Mouse (Mus musculus): ENCODE measurements at regions not wholly inside any gene's neighbourhood (a gene's known extent, or its start where the extent isn't known, plus 50 kb on each side); places are given as distances from the start of the nearest gene placed in this dataset.

GRCm38 (mm10) chr12:56404833-56405232 is 59.1 kb upstream of the Mbip start:
- intact Hi-C loops (cut with DNase I), result loop anchor here (5.0 to 10.0 kb wide), 2 partner anchors 348 to 520 kb away; no protein-coding TSS in a partner anchor
- DNase-seq (ENCODE audit: extremely low spot score in 1 of 2, low spot score in 2 of 2), result peak; percentile 10 to 43

- no peak for DNase-seq (ENCODE audit: extremely low spot score in 1 of 2, low spot score in 2 of 2)
- intact Hi-C loops (cut with DNase I), result loop anchor here (10.0 kb wide), 1 partner anchor 519 kb away; no protein-coding TSS in a partner anchor
Measured at GRCm38 (mm10) chr12:56404262-56404661, 58.6 kb upstream of the Mbip start.

DNA sequence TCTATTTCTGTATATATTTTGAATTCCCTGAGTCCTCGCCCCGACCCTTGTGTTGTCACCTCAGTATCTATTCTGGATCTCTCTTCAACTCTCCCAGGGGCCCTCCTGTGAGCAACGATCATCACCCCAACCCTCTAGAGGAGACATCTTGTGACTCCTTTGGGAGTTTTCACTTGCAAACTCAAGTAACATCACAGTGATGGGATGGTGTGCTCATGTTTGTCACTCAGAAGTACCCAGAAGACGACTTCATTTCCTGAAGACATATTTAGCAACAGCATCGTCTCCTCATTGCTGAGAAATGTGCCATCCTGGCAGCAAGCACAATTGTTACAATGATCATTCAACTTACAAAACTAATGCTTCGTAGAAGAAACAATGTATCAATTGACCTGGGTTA is 57.9 kb upstream of the Mbip start:
- no peak for DNase-seq (ENCODE audit: extremely low spot score in 1 of 2, low spot score in 2 of 2)
- intact Hi-C loops (cut with DNase I), result loop anchor here (10.0 kb wide), 1 partner anchor 519 kb away; no protein-coding TSS in a partner anchor

DNA sequence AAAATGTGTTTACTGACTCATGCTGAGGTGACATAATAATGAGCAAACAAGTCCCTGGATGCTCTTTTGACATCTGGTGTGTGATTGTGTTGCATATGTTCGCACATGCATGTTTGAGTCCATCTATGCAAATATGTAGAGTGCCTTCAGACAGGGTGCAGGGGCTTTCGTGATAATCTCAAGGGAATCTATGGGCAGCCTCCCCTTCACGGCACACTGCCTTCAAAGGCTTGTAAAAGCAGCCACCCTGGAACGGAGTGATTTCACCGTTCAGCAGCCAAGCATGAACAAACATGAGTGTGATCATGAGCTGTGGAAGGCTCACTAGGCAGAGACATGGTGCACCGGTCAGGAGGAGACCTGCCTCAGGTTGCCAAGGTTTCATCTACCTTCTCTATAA is 57.1 kb upstream of the Mbip start:
- intact Hi-C loops (cut with DNase I), result loop anchor here (10.0 kb wide), 1 partner anchor 518 kb away; no protein-coding TSS in a partner anchor
- DNase-seq (ENCODE audit: extremely low spot score in 1 of 2, low spot score in 2 of 2), result no peak

DNA sequence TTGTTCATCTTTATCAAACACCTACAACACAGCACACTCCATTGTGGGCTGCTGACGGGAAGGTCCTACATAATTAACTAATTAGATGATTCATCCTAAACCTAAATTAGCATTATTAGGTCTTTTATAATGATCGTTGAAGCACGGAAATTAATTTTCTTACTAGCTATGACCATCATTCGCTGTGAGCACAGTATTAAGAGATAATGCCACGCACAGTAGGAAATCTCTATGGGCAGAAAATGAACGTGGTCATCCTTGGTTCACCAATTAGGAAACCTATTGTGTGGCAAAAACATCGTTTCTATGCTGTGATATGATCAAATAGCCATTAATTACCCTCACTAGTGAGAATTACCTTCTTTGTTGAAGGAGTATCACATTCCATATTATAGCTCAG is 56.4 kb upstream of the Mbip start:
- DNase-seq (ENCODE audit: extremely low spot score in 1 of 2, low spot score in 2 of 2), result no peak
- intact Hi-C loops (cut with DNase I), result loop anchor here (10.0 kb wide), 1 partner anchor 517 kb away; no protein-coding TSS in a partner anchor
